Mouse (Mus musculus) heart, adult 2 months (tissue): ENCODE results near the gene Klf15. TPM values are rescaled to one million over a fixed set of nuclear protein-coding genes. Genes with fewer than 3 reads are reported as not detected.
A peak's percentile ranks its signal among the peaks of the same experiment; 100 is the strongest.

ENCODE experiments used
- DNase-seq, 2 experiments: peaks; one replicate each; pipeline ENCODE4 v3.0.0; 2021
- H3K27ac ChIP-seq: fragments of 200-600 bp; 2 replicates; pipeline ENCODE4 v1.8.1; 2022
- H3K27me3 ChIP-seq: fragments of 200-500 bp; 2 replicates; pipeline ENCODE4 v1.6.1; 2012; ENCODE audit warnings: mild to moderate bottlenecking, low read length, inconsistent platforms, mixed read lengths; ENCODE audit not compliant: control insufficient read depth, insufficient read depth
- H3K36me3 ChIP-seq: fragments of 200-500 bp; 2 replicates; pipeline ENCODE4 v1.6.1; 2012; ENCODE audit warnings: low read length, inconsistent platforms; ENCODE audit not compliant: control insufficient read depth, insufficient read depth
- H3K4me1 ChIP-seq: fragments of 200-500 bp; 2 replicates; pipeline ENCODE4 v1.6.1; 2011; ENCODE audit warnings: low read length; ENCODE audit not compliant: control insufficient read depth, insufficient read depth
- H3K4me3 ChIP-seq: fragments of 200-600 bp; 2 replicates; pipeline ENCODE4 v1.8.1; 2022
- H3K79me2 ChIP-seq: fragments of 200-500 bp; replicated peaks from 2 replicates; pipeline ENCODE4 v1.6.1; 2012; ENCODE audit warnings: mild to moderate bottlenecking, inconsistent platforms, low read length, moderate library complexity, mixed read lengths; ENCODE audit not compliant: control insufficient read depth, insufficient read depth
- H3K9ac ChIP-seq: fragments of 200-500 bp; 2 replicates; pipeline ENCODE4 v1.6.1; 2012; ENCODE audit warnings: low read depth, mild to moderate bottlenecking, control low read depth, inconsistent platforms, low read length, mixed read lengths
- CTCF ChIP-seq: fragments of 200-600 bp; IDR thresholded peaks from 2 replicates; pipeline ENCODE4 v1.8.1; 2022; ENCODE audit warnings: antibody characterized with exemption, mild to moderate bottlenecking, moderate library complexity
- EP300 ChIP-seq: fragments of 200-500 bp; IDR thresholded peaks from 2 replicates; pipeline ENCODE4 v1.6.1; 2011; ENCODE audit warnings: low read depth, low read length, control low read depth; ENCODE audit not compliant: insufficient read depth
- POLR2A ChIP-seq: fragments of 200-500 bp; IDR thresholded peaks from 2 replicates; pipeline ENCODE4 v1.6.1; 2011; ENCODE audit warnings: mild to moderate bottlenecking, low read depth, low read length, control low read depth; ENCODE audit not compliant: insufficient read depth
- WGBS: fragments of 180-500 bp; shearing (Covaris S2); methylation state at CpG from one replicate; pipeline ENCODE4 v1.1.7; 2018; 5-methylcytosine and 5-hydroxymethylcytosine counted together
- intact Hi-C: fragments of 180-260 bp; cut with DNase I; formaldehyde crosslinking; loops from one replicate; pipeline ENCODE4 v1.15.1; 2025
- polyA plus RNA-seq: library from polyadenylated mRNA; depleted of rRNA; stranded (reverse); fragments of >200 nt; gene quantifications from 2 replicates; pipeline ENCODE4 v1.2.3, GENCODE M21; 2012
- total RNA-seq, 2 experiments: library from RNA; stranded (reverse); gene quantifications; 2 replicates each; pipeline ENCODE4 v1.2.3; 2021

Klf15 gene
- total and polyA plus RNA-seq, 3 experiments, result 60.2 to 67.4 (median 64.7) TPM

DNA sequence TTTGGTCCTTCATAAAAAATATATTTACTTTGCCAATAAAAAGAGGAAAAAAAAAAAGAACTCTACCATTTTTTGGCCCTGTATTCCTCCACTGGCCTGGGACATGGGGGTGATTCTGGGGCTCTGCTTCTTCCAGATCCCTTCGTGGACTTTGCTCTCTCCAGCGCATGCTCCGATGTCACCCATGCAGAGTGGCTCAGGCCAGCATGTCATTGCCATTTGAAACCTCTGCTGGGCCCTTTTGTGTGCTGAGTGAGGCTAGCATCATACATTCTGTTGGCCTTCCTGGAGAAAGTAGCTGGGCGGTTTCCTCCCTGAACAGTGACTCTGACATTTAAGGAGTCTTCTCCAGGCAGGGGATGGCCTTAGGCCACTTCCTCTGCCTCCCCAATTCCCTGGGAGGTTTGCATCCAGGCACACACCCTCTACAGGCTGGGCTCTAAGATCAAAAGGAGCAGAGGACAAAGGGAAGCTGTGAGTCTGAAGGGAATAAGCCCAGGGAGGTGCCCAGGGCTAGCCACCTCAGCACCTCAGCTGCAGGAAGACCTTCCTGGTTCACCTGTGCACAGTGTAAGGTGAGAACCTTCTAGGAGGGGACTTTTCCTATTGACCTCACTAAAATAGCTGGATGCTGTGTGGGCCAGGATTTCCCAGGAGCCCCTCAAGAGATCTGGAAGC is 12.9 kb downstream of the Klf15 start:
- TF ChIP-seq CTCF (no peak), EP300 (no peak), POLR2A (no peak)
- peaks cover 24% of the 10 kb centered on the region for H3K4me1 ChIP-seq
- H3K27ac ChIP-seq, result no peak overlapping the region
- no peak overlapping the region for H3K9ac ChIP-seq
- no peaks in the 10 kb centered on the region for H3K79me2 ChIP-seq
- H3K27me3 ChIP-seq, result no peaks in the 10 kb centered on the region
- 78% methylated on average over 4 of the region's 4 CpGs for WGBS
- intact Hi-C loops, result no loop called here
- H3K4me3 ChIP-seq, result no peak overlapping the region
- H3K36me3 ChIP-seq, result peaks cover 6% of the 10 kb centered on the region; the same call in 1 of the 2 replicates
- no peak for DNase-seq

DNA sequence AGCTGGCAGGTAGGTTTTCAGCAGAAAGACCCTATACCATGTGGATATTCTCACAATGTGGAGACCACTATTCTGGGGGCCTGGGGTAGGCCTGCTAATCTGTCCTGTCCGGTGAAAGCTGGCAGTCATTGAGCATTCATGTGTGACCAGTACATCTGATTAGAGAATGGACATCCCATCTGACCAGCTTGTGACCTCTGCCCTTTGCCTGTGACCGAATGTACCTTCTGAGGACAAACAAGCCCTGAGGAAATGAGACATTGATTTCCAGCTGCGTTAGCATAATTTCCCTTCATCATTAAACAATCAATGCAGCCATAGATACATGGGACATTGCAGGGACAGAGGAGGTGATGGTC is 13.5 kb downstream of the Klf15 start:
- no peak overlapping the region for H3K27ac ChIP-seq
- DNase-seq, result no peak
- H3K27me3 ChIP-seq, result no peaks in the 10 kb centered on the region
- H3K9ac ChIP-seq, result no peak overlapping the region
- H3K36me3 ChIP-seq, result peaks cover 4% of the 10 kb centered on the region; the same call in 1 of the 2 replicates
- H3K4me3 ChIP-seq, result no peak overlapping the region
- intact Hi-C loops, result no loop called here
- TF ChIP-seq POLR2A (no peak), EP300 (no peak), CTCF (no peak)
- H3K4me1 ChIP-seq, result peaks cover 19% of the 10 kb centered on the region
- no peaks in the 10 kb centered on the region for H3K79me2 ChIP-seq
- 74% methylated on average over 3 of the region's 3 CpGs for WGBS

DNA sequence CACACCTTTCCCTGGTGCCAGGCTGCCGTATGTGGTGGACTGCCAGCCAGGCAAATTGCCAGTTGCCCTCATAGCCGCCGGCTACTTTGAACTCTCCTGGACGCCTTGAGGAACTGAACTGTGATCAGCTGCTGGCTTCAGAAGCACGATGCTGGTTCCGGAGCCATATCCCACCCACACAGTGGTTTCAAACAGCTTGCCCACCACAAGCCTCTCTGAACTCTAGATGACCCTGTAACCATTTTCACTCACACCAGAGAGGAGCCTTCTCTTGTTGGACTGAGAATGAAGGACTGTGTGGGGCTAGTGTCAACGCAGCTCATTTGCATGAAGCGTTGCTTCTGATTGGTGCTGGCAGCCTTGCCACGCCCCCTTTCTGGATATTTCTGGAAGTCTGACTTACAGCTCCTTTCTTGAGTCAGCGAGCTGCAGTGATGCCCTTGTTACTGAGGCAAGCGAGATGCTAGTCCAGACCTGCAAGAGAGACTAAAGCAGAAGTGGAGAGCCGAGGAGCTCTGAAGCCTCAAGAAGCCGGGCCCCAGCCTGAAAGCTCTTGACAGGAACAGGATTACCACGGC is 14.7 kb downstream of the Klf15 start:
- H3K36me3 ChIP-seq, result no peaks in the 10 kb centered on the region; the same call in 1 of the 2 replicates
- H3K4me1 ChIP-seq, result peaks cover 10% of the 10 kb centered on the region
- H3K9ac ChIP-seq, result no peak overlapping the region
- intact Hi-C loops, result no loop called here
- H3K79me2 ChIP-seq, result no peaks in the 10 kb centered on the region
- 36% methylated on average over 14 of the region's 14 CpGs for WGBS
- H3K4me3 ChIP-seq, result no peak overlapping the region
- DNase-seq, result peak in 1 of 2 experiments; percentile 53
- TF ChIP-seq EP300 (0 out of 2 replicates have a peak, but pooled peaks have one; percentile 5), CTCF (no peak), POLR2A (no peak)
- H3K27ac ChIP-seq, result no peak overlapping the region
- no peaks in the 10 kb centered on the region for H3K27me3 ChIP-seq

DNA sequence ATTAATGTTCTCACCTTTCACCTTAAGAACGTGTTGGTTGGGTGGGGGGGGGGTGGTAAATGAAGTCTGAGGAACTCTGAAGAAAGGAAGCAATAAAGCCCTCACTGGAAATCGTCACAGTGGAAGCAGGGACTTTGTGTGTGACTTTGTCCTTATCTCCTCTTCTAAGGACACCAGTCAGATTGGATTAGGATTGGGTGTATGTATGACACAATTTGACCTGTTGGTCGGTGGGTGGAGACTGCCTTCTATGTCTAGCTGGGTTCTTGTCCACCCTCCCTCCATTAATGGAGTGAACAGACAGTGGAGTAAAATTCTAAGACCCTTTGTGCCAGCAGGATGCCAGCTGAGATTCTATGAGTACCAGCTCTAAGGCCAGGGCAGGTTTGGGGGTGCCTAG is 21.9 kb downstream of the Klf15 start:
- Histone ChIP-seq H3K4me1 (no peaks in the 10 kb centered on the region), H3K27ac (no peak overlapping the region), H3K27me3 (no peaks in the 10 kb centered on the region), H3K4me3 (no peak overlapping the region), H3K79me2 (no peaks in the 10 kb centered on the region), H3K9ac (no peak overlapping the region), H3K36me3 (no peaks in the 10 kb centered on the region)
- WGBS, result 72% methylated on average over 3 of the region's 3 CpGs
- no peak for TF ChIP-seq POLR2A
- TF ChIP-seq CTCF, result no peak
- no peak for TF ChIP-seq EP300
- no peak for DNase-seq
- intact Hi-C loops, result no loop called here

DNA sequence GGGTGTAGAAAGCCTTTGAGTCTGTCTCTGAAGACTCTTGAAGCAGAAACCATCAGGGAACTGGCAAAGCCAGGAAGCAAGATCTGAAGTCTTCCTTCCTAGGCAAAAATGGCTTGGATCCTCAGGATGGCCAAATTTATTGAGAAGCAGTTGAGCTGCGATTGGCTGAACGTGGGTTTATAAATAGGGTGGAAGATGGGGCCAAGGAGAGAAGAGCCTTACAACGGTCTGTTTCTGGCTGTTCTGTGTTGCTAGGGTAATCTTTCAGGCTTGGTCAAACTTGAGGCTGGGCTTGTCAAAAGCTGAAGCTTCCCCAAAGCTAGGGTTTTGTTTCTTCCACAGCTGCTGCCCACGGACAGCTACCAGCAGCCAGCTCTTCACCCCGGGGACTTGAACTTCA is 22.5 kb downstream of the Klf15 start:
- intact Hi-C loops, result no loop called here
- H3K9ac ChIP-seq, result no peak overlapping the region

DNA sequence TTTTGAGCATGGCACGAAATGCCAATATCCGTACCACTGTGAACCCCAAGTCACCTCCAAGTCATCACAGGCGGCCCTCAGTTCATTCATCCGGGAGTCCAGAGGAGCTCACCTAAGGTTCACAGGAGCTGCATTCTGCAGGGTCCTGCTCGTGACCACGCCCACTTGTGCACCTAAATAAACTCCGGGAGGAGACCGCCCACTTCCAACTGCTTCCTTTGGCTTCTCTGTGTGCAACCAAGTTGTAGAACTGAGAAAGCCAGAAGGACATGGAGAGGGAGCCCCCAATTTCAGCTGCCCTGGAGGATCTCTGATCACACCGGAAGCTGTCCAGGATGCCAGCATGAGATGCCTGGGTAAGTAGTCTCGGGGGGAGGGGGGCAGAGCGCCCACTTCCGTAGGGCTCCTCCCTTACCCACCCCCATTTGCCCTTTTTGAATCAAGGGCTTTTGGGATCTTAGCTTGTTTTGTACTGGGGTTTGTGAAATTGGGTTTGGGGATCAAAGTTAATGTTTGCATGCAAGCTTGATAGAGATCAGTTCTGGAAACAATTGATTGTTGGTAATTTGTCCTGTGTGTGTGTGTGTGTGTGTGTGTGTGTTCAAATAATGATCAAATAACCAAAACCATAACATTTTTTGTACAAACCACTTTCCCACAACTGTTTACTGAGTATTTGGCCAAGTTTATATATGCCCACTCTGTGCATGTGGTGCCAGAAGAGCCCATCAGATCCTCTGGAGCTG is 24.0 kb downstream of the Klf15 start, which contains the start of gene Aldh1l1:
TSS of gene Aldh1l1 (plus strand) at position 252 of the 746 bp plus-strand sequence.
- Histone ChIP-seq H3K9ac (no peak within 1 kb of the TSS), H3K4me1 (no peaks in the 10 kb centered on the region), H3K4me3 (no peak within 1 kb of the TSS), H3K79me2 (no peaks in the 10 kb centered on the region), H3K27me3 (no peaks in the 10 kb centered on the region), H3K36me3 (no peaks in the 10 kb centered on the region), H3K27ac (no peak within 1 kb of the TSS)
- TF ChIP-seq CTCF, result no peak
- no peak for TF ChIP-seq EP300
- no peak for TF ChIP-seq POLR2A
- 81% methylated on average over 12 of the region's 12 CpGs for WGBS
- intact Hi-C loops, result no loop called here
- DNase-seq, result no peak

More for the DNA sequence above, 22.5 kb downstream of the Klf15 start:
- TF ChIP-seq CTCF (no peak), EP300 (no peak), POLR2A (no peak)
- H3K27ac ChIP-seq, result no peak overlapping the region
- H3K4me3 ChIP-seq, result no peak overlapping the region
- WGBS, result 57% methylated on average over 5 of the region's 5 CpGs
- H3K79me2 ChIP-seq, result no peaks in the 10 kb centered on the region
- no peaks in the 10 kb centered on the region for H3K36me3 ChIP-seq
- H3K27me3 ChIP-seq, result no peaks in the 10 kb centered on the region
- DNase-seq, result no peak
- no peaks in the 10 kb centered on the region for H3K4me1 ChIP-seq
